In genomic region chr11:71440392-71440791, GRCm38 (mm10) we compare ENCODE assay signal across 10 mouse cellular contexts.
DNase-seq lines count a peak whose midpoint lies in the region; ATAC-seq and TF ChIP-seq lines count a peak whose summit lies in the region.
"Had no signal": no experiment of that assay in that cellular context is flagged by ENCODE, and none has a peak within 500 bp of the region (broad histone marks: within the 10 kb centered on the region; RNA-seq: fewer than 3 reads in every experiment).

No protein-coding gene starts in this region.

- no peak for TF ChIP-seq POLR2A in limb, embryonic 14.5 days (IDR thresholded peaks at IDR 0.05; ENCODE audit: borderline replicate concordance, extremely low read depth, insufficient read depth, insufficient read length)

- H3K4me3 ChIP-seq in limb, embryonic 14.5 days (replicated peaks; ENCODE audit: low read length), result no peak overlapping the region

- 49% methylated on average over 10 of the region's 10 CpGs for WGBS in limb, embryonic 14.5 days

- no peak for ATAC-seq in limb, embryonic 14.5 days (ENCODE audit: low FRiP score, low read depth)
- ATAC-seq: Patski had no signal

- no peaks in the 10 kb centered on the region for H3K27me3 ChIP-seq in limb, embryonic 14.5 days (ENCODE audit: control insufficient read depth, insufficient read depth, low read length)

- H3K27ac ChIP-seq in limb, embryonic 14.5 days (replicated peaks; ENCODE audit: low read depth, low read length), result no peak overlapping the region

- peak; percentile 31 to 32 for DNase-seq in cerebellum, postnatal 14 days
- no peak for DNase-seq in cerebellum, adult 18-20 months
- peak; percentile 13 for DNase-seq in right cerebral cortex, postnatal 14 days
- no peak for DNase-seq in right cerebral cortex, postnatal 4 days
- no peak for DNase-seq in limb, embryonic 14.5 days (ENCODE audit: low spot score)
- DNase-seq in lung, postnatal 10 days, result no peak
- DNase-seq in Muller cell, postnatal 12 days (ENCODE audit: inconsistent ontology term), result no peak
- no peak for DNase-seq in kidney, postnatal 10 days
- DNase-seq: lung, embryonic 14.5 days had no signal

- H3K4me2 ChIP-seq in limb, embryonic 14.5 days (replicated peaks; ENCODE audit: low read depth, low read length, severe bottlenecking), result peak overlapping the region; percentile 34
- H3K4me2 ChIP-seq: lung, embryonic 14.5 days had no signal

- H3K9ac ChIP-seq in limb, embryonic 14.5 days (ENCODE audit: low read depth, low read length, severe bottlenecking), result no peak overlapping the region
- H3K9ac ChIP-seq: lung, embryonic 14.5 days had no signal

- no peaks in the 10 kb centered on the region for H3K4me1 ChIP-seq in limb, embryonic 14.5 days (ENCODE audit: control insufficient read depth, insufficient read depth, low read length)

- H3K9me3 ChIP-seq in limb, embryonic 14.5 days (ENCODE audit: control insufficient read depth, low read length), result no peaks in the 10 kb centered on the region

- H3K36me3 ChIP-seq in limb, embryonic 14.5 days (ENCODE audit: control insufficient read depth, insufficient read depth, low read length), result no peaks in the 10 kb centered on the region

Comparison
In these comparisons a context has a peak if more than half of its experiments do, and no peak if none do; other contexts are left out.
1. DNase-seq: peak in cerebellum, postnatal 14 days (2 of 2) and right cerebral cortex, postnatal 14 days (single experiment); none in cerebellum, adult 18-20 months (0 of 2), right cerebral cortex, postnatal 4 days (single experiment), limb, embryonic 14.5 days (single experiment), lung, postnatal 10 days (single experiment), Muller cell, postnatal 12 days (single experiment) and kidney, postnatal 10 days (single experiment).